Mouse (Mus musculus) C2C12 (cell line): ENCODE measurements around the gene Il17rb. TPM values are rescaled to one million over a fixed set of nuclear protein-coding genes. Genes with fewer than 3 reads are reported as not detected.

Source experiments
- H3K27me3 ChIP-seq: one replicate; pipeline ENCODE4 v1.6.1; 2011; ENCODE audit not compliant: control insufficient read depth, insufficient read depth, insufficient read length
- H3K36me3 ChIP-seq: one replicate; pipeline ENCODE4 v1.6.1; 2011; ENCODE audit not compliant: control insufficient read depth, insufficient read depth
- H3K4me3 ChIP-seq: one replicate; pipeline ENCODE4 v1.5.1; 2011; ENCODE audit warnings: mild to moderate bottlenecking, control low read depth; ENCODE audit not compliant: poor library complexity, insufficient read depth, severe bottlenecking
- H3K79me2 ChIP-seq: one replicate; pipeline ENCODE4 v1.6.1; 2011; ENCODE audit not compliant: control insufficient read depth, insufficient read depth
- H3K79me3 ChIP-seq: one replicate; pipeline ENCODE4 v1.6.1; 2011; ENCODE audit warnings: low read depth, control low read depth
- H3ac ChIP-seq: one replicate; pipeline ENCODE3; 2011; ENCODE audit warnings: low read depth; ENCODE audit not compliant: control insufficient read depth, insufficient read length
- CEBPB ChIP-seq: IDR thresholded peaks from one replicate; pipeline ENCODE4 v1.6.1; 2011; ENCODE audit warnings: low read depth, mild to moderate bottlenecking, control low read depth, moderate library complexity
- CTCF ChIP-seq: IDR thresholded peaks from one replicate; pipeline ENCODE4 v1.5.1; 2011; ENCODE audit not compliant: control insufficient read depth, insufficient read depth, insufficient read length
- FOSL1 ChIP-seq: IDR thresholded peaks from one replicate; pipeline ENCODE4 v1.8.0; 2011; ENCODE audit warnings: mild to moderate bottlenecking, low read length; ENCODE audit not compliant: poor library complexity, insufficient read depth, severe bottlenecking
- MAX ChIP-seq: IDR thresholded peaks from one replicate; pipeline ENCODE4 v1.6.1; 2011; ENCODE audit warnings: mild to moderate bottlenecking, control low read depth
- MYOD1 ChIP-seq: IDR thresholded peaks from one replicate; pipeline ENCODE4 v1.6.1; 2011; ENCODE audit warnings: low read depth; ENCODE audit not compliant: control insufficient read depth, insufficient read length
- MYOG ChIP-seq: IDR thresholded peaks from one replicate; pipeline ENCODE4 v1.6.1; 2011; ENCODE audit not compliant: control insufficient read depth, insufficient read length; ENCODE audit errors: extremely low read depth
- USF1 ChIP-seq: IDR thresholded peaks from one replicate; pipeline ENCODE4 v1.6.1; 2011; ENCODE audit warnings: low read depth, mild to moderate bottlenecking, control low read depth, moderate library complexity
- polyA plus RNA-seq: library from polyadenylated mRNA; unstranded; fragments of >200 nt; fragmentation: generic; extraction: Trizol; gene quantifications from one replicate; pipeline ENCODE4 v1.2.1, GENCODE M21; 2012; ENCODE audit warnings: missing spikeins

Il17rb gene
- polyA plus RNA-seq, 1 experiment: 0.05 TPM

- Histone ChIP-seq H3K79me2 (no peaks in the 10 kb centered on the region), H3K36me3 (no peaks in the 10 kb centered on the region), H3K27me3 (peaks cover 17% of the 10 kb centered on the region), H3K79me3 (no peaks in the 10 kb centered on the region), H3K4me3 (no peak overlapping the region), H3ac (no peak overlapping the region)
- TF ChIP-seq FOSL1: no peak
- no peak for TF ChIP-seq CTCF
- no peak for TF ChIP-seq MYOG
- no peak for TF ChIP-seq USF1
- TF ChIP-seq MYOD1: no peak
- no peak for TF ChIP-seq CEBPB
- no peak for TF ChIP-seq MAX
Measured at GRCm38 (mm10) chr14:30011886-30012560, 3.3 kb upstream of the Il17rb start.

- H3K27me3 ChIP-seq: peaks cover 17% of the 10 kb centered on the region
- no peaks in the 10 kb centered on the region for H3K79me2 ChIP-seq
Measured at GRCm38 (mm10) chr14:30009864-30010560, 1.3 kb upstream of the Il17rb start.

GRCm38 (mm10) chr14:29999475-29999811 lies 9.3 kb downstream of the Il17rb start:
- Histone ChIP-seq H3K79me2 (no peaks in the 10 kb centered on the region), H3ac (no peak overlapping the region), H3K36me3 (peaks cover 8% of the 10 kb centered on the region), H3K4me3 (no peak overlapping the region), H3K27me3 (peaks cover 7% of the 10 kb centered on the region), H3K79me3 (no peaks in the 10 kb centered on the region)
- no peak for TF ChIP-seq MYOD1
- no peak for TF ChIP-seq MAX
- TF ChIP-seq MYOG: no peak
- TF ChIP-seq CTCF: no peak
- no peak for TF ChIP-seq CEBPB
- no peak for TF ChIP-seq USF1
- TF ChIP-seq FOSL1: no peak

More at GRCm38 (mm10) chr14:30009864-30010560, 1.3 kb upstream of the Il17rb start:
- no peaks in the 10 kb centered on the region for H3K36me3 ChIP-seq
- no peaks in the 10 kb centered on the region for H3K79me3 ChIP-seq
- TF ChIP-seq USF1 (no peak), CTCF (no peak), FOSL1 (no peak), MYOD1 (no peak), CEBPB (no peak), MYOG (no peak), MAX (no peak)
- no peak overlapping the region for H3K4me3 ChIP-seq
- H3ac ChIP-seq: no peak overlapping the region

GRCm38 (mm10) chr14:29998747-29999474 lies 9.8 kb downstream of the Il17rb start:
- TF ChIP-seq USF1 (no peak), FOSL1 (no peak), CEBPB (no peak), MYOD1 (no peak)
- no peak overlapping the region for H3K4me3 ChIP-seq
- no peaks in the 10 kb centered on the region for H3K79me2 ChIP-seq
- H3K36me3 ChIP-seq: peaks cover 11% of the 10 kb centered on the region
- H3K79me3 ChIP-seq: no peaks in the 10 kb centered on the region
- no peak overlapping the region for H3ac ChIP-seq
- peaks cover 3% of the 10 kb centered on the region for H3K27me3 ChIP-seq

- H3K4me3 ChIP-seq: no peak overlapping the region
- H3K36me3 ChIP-seq: peaks cover 26% of the 10 kb centered on the region
- TF ChIP-seq USF1 (no peak), FOSL1 (no peak), CEBPB (no peak), MYOD1 (no peak), MYOG (no peak), CTCF (no peak)
- H3K27me3 ChIP-seq: no peaks in the 10 kb centered on the region
- no peaks in the 10 kb centered on the region for H3K79me3 ChIP-seq
- no peak overlapping the region for H3ac ChIP-seq
- no peaks in the 10 kb centered on the region for H3K79me2 ChIP-seq
Measured at GRCm38 (mm10) chr14:29997345-29997744, 11.4 kb downstream of the Il17rb start.
